Mouse (Mus musculus): ENCODE results near the gene Padi6.

The Padi6 gene

DNA sequence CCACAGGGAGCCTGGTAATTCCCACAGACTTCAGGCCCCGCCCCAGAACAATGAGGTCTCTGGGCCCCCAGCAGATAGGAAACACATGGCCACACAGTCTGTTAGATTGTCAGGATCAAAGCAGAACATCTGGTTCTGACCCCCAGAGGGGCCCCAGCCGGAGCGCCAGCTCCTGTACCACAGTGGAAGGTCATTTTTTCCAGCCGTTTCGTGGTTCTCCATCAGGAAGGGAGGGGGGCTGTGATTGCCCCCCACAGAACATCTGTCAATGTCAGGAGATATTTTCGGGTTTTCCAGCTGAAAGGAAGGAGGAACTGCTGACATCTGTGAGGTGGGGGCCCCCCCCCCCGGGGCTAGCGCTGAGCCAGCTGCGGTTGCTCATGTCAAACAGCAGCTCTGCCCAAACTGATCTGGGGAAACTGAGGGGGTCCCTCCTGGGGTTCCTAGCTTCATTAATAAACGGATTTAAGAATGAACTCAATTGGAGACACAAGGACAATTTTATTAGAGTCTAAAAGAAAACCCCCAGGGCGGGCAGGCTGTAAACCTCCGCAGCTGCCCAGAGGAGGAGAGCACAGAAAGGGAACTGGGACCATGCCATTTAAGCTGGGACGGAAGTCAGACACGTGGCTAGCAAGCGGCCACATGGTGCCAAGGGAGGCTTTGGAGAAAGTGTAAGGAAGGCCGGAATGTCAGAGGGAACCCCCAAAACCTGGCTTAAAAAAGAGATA lies 58.1 kb downstream of the Padi6 start:
- DNase-seq (ENCODE audit: low read depth): peak; percentile 61

DNA sequence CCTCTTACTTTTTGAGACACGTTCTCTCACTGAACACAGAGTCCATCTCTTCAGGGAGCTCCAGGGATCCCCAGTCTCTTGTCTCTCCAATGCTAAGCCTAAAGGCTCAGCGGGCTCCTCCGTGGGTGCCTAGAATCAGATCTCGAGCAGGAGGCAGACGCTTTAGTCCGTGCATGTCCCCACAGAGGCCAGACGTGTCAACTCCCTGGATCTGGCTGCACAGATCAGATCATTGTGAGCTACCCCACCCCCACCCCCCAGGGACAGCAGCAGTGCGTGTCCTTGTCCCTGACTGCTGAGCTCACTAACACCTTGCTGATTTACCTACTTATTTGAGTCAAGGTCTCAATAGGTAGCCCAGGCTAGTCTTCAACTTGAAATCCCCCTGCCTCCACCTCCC lies 58.8 kb downstream of the Padi6 start:
- DNase-seq (ENCODE audit: low read depth): no peak

DNA sequence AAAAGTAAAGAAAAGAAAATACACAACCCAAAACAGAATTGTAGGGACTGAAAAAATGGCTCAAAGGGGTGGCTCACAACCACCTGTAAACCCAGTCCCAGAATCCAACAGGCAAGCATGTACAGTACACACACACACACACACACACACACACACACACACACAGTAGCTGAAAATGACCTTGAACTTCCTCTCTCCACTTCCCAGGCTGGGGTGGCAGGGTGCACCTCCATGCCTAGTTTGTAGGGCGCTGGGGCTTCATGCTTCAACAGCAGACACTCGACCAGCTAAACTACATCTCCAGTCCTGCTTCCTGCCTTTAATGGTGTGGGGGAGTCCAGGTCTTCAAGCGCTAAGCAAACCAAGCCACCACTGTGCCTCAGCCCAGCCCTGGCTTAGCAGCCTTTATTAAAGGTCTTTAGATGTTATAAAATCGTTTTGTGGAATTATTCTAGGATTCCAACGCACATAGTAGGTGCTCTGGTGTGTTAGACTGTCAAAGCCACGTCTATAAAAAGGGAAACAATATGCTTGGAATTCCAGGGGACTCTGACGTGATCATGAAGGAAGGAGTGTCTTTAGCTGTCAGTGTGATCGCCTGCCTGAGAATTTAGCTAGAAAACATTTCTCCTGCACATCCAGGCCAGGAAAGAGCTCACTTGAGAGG lies 61.6 kb downstream of the Padi6 start:
- DNase-seq (ENCODE audit: low read depth): no peak

DNA sequence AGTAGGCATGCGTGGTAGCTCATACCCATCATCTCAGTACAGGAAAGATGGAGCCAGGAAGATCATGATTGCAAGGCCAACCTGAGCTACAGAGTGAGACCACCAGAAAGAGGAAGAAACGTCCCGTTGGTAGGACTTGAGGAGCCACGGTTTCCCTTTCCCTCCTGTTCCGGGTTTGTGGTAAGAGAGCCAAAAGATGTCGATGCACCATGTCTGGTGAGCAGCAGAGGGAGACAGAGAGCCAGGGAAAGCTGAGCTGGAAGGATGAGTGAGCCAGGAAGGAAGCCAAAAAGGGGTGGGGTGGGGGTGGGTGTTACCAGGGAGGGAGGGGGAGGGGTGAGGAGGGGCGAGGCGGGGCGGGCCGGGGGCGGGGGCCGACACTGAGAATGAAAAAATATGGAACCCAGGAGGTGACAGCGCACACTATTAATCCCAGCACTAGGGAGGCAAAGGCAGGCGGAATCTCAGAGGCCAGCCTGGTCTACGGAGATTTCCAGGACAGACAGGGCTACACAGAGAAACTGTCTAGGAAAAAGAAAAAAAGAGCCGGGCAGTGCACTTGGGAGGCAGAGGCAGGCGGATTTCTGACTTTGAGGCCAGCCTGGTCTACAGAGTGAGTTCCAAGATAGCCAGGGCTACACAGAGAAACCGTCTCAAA lies 62.6 kb downstream of the Padi6 start:
- DNase-seq (ENCODE audit: low read depth): peak; percentile 90

DNA sequence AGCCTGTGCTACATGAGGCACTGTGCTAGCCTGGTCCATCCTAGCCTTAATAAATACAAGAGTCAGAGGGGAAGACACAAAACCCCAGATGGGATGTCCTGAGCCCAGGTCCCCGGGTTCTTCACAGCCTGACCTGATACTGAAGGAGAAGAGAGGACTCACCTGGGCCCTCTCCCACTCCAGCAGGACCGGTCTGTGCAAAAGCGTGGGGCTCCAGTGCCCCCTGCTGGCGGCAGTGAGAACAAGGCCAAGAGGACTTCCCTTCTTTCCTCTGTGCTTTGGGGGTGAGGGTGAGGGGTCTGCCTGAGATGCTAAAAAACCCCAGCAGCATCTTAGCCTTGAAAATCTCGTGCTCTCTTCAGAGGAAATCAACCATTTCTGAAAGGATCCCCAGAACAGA lies 63.4 kb downstream of the Padi6 start:
- DNase-seq (ENCODE audit: low read depth): peak; percentile 75

Measured in NIH3T3 (cell line).